Mouse (Mus musculus): ENCODE data around the gene Slc2a9. TPM values are rescaled to one million over a fixed set of nuclear protein-coding genes. Genes with fewer than 3 reads are reported as not detected.

Slc2a9 gene
- polyA plus RNA-seq, 1 experiment, result 3.2 TPM

DNA sequence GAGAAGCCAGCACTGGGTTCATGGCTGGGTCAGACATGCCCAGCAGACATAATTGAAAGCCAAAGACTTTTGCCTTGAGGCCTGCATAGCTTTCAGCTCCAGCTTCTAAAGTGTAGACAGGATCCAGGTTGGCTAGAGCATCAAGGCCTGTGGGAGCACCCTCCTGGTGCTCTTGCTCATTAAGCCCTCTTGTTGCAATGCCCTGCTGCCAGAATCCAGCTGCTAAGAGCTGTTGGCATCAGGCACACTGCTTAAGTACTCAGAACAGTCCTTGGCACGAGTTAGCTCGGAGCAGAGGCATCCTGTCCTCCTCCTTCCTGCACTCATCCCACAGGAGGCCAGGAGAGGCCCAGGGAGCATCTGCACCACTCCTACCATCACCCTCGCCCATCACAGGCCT lies 68.1 kb downstream of the Slc2a9 start:
- H3K27me3 ChIP-seq (ENCODE audit: control insufficient read depth, insufficient read depth, low read length), result no peaks in the 10 kb centered on the region
- no peak for DNase-seq (ENCODE audit: low read depth in 1 of 2, low spot score in 2 of 2)
- TF ChIP-seq CTCF (IDR thresholded peaks at IDR 0.05; ENCODE audit: extremely low read depth, insufficient read depth, insufficient read length, insufficient replicate concordance), result no peak
- TF ChIP-seq POLR2A (IDR thresholded peaks at IDR 0.05; ENCODE audit: low read depth, low read length), result no peak
- H3K4me3 ChIP-seq (ENCODE audit: extremely low read depth, insufficient read depth, insufficient read length), result no peak overlapping the region
- WGBS, result 76% methylated on average over 3 of the region's 3 CpGs
- H3K4me1 ChIP-seq (ENCODE audit: control insufficient read depth, insufficient read depth, insufficient read length), result no peaks in the 10 kb centered on the region
- no peak overlapping the region for H3K27ac ChIP-seq (ENCODE audit: insufficient read depth, low read length)
- peaks cover 3% of the 10 kb centered on the region; the same call in 1 of the 2 replicates for H3K36me3 ChIP-seq (ENCODE audit: control insufficient read depth, insufficient read depth, low read length)

DNA sequence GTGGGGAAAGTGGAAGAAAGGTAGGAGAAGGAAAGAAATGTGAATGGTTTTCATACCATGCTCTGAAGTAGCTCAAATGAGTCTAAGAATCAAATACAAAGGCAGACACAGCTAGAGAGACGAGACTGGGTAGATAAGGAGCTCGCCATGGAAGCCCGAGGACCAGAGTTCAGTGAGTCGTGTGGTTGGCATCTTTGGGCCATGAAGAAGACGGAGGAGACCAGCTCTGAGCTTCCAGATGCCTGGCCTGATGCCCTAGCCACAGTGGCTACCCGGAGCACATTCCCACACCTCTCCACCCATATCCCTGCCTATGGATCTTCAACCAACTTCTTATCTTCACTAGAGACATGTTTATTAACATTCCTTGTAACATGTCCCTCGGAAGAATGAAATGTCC lies 71.7 kb downstream of the Slc2a9 start:
- Histone ChIP-seq H3K4me3 (ENCODE audit: extremely low read depth, insufficient read depth, insufficient read length) (no peak overlapping the region), H3K4me1 (ENCODE audit: control insufficient read depth, insufficient read depth, insufficient read length) (no peaks in the 10 kb centered on the region), H3K27ac (ENCODE audit: insufficient read depth, low read length) (no peak overlapping the region), H3K27me3 (ENCODE audit: control insufficient read depth, insufficient read depth, low read length) (no peaks in the 10 kb centered on the region), H3K36me3 (ENCODE audit: control insufficient read depth, insufficient read depth, low read length) (no peaks in the 10 kb centered on the region)
- TF ChIP-seq POLR2A (IDR thresholded peaks at IDR 0.05; ENCODE audit: low read depth, low read length) (no peak), CTCF (IDR thresholded peaks at IDR 0.05; ENCODE audit: extremely low read depth, insufficient read depth, insufficient read length, insufficient replicate concordance) (no peak)
- no peak for DNase-seq (ENCODE audit: low read depth in 1 of 2, low spot score in 2 of 2)
- 92% methylated on average over 7 of the region's 7 CpGs for WGBS

DNA sequence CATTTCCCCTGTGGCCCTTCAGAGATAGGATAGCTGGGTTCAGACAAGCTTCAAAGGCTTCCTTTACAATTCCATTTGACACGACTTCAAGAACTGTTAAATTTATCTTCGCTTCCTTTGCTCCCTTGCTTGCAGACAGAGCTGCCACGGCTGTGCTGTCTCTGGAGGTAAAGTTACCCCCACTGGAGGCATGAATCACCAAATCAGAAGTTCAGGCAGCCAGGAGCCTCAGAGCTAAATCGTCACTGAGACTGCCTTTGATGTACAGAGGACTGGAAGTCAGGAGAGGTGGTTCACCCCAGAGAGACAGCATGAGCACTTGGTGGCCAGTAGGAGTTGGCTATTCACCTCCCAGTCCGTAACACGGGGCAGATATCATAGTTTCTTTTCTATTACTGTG lies 73.8 kb downstream of the Slc2a9 start:
- no peak overlapping the region for H3K4me3 ChIP-seq (ENCODE audit: extremely low read depth, insufficient read depth, insufficient read length)
- WGBS, result 81% methylated on average over 6 of the region's 6 CpGs
- H3K36me3 ChIP-seq (ENCODE audit: control insufficient read depth, insufficient read depth, low read length), result no peaks in the 10 kb centered on the region
- no peak for TF ChIP-seq CTCF (IDR thresholded peaks at IDR 0.05; ENCODE audit: extremely low read depth, insufficient read depth, insufficient read length, insufficient replicate concordance)
- H3K4me1 ChIP-seq (ENCODE audit: control insufficient read depth, insufficient read depth, insufficient read length), result no peaks in the 10 kb centered on the region
- H3K27ac ChIP-seq (ENCODE audit: insufficient read depth, low read length), result no peak overlapping the region
- no peaks in the 10 kb centered on the region for H3K27me3 ChIP-seq (ENCODE audit: control insufficient read depth, insufficient read depth, low read length)
- DNase-seq (ENCODE audit: low read depth in 1 of 2, low spot score in 2 of 2), result no peak

DNA sequence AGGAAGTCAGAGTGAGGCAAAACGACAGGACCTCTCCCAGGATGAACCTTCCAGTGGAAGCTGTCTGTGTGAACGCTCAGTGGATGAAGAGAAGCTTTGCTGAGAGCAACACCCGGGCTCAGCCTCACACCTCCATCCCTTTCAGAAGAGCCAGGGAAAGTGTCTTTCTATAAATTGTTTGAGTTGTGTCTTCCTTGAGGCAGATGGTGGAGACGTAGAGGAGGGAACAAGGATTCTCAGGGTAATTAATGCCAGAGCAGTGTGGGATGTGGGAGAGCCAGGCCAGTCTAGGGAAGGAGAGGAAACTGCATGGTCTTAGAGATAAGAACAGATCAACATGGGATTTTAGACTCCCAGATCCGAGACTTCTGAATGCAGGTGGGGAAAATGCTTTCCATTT lies 75.2 kb downstream of the Slc2a9 start:
- Histone ChIP-seq H3K27ac (ENCODE audit: insufficient read depth, low read length) (no peak overlapping the region), H3K4me3 (ENCODE audit: extremely low read depth, insufficient read depth, insufficient read length) (no peak overlapping the region), H3K4me1 (ENCODE audit: control insufficient read depth, insufficient read depth, insufficient read length) (no peaks in the 10 kb centered on the region), H3K27me3 (ENCODE audit: control insufficient read depth, insufficient read depth, low read length) (no peaks in the 10 kb centered on the region), H3K36me3 (ENCODE audit: control insufficient read depth, insufficient read depth, low read length) (no peaks in the 10 kb centered on the region)
- TF ChIP-seq CTCF (IDR thresholded peaks at IDR 0.05; ENCODE audit: extremely low read depth, insufficient read depth, insufficient read length, insufficient replicate concordance), result no peak
- TF ChIP-seq POLR2A (IDR thresholded peaks at IDR 0.05; ENCODE audit: low read depth, low read length), result no peak
- 80% methylated on average over 5 of the region's 5 CpGs for WGBS
- DNase-seq (ENCODE audit: low read depth in 1 of 2, low spot score in 2 of 2), result no peak

DNA sequence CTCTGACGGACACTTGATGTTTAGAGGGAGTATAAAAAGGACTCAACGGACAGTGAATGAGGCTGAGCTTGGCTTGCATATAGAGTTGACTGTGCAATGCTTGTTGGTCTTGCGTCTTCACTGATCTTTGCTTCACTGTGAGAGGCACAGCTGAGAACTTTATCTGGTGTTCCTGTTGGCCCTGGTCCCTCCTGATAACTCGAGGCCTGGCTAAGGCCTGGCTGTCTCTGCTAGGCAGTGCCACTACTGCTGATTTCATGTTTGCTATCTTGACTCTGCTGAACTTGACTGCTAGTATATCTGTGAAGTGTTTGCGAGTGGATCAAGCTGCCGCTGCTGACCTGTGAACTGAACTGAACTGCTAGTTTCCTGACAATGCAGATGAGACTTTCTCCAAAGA lies 77.4 kb downstream of the Slc2a9 start:
- Histone ChIP-seq H3K4me1 (ENCODE audit: control insufficient read depth, insufficient read depth, insufficient read length) (no peaks in the 10 kb centered on the region), H3K27ac (ENCODE audit: insufficient read depth, low read length) (no peak overlapping the region), H3K4me3 (ENCODE audit: extremely low read depth, insufficient read depth, insufficient read length) (no peak overlapping the region), H3K27me3 (ENCODE audit: control insufficient read depth, insufficient read depth, low read length) (no peaks in the 10 kb centered on the region), H3K36me3 (ENCODE audit: control insufficient read depth, insufficient read depth, low read length) (no peaks in the 10 kb centered on the region)
- WGBS, result 90% methylated on average over 6 of the region's 6 CpGs
- no peak for DNase-seq (ENCODE audit: low read depth in 1 of 2, low spot score in 2 of 2)
- TF ChIP-seq CTCF (IDR thresholded peaks at IDR 0.05; ENCODE audit: extremely low read depth, insufficient read depth, insufficient read length, insufficient replicate concordance) (no peak), POLR2A (IDR thresholded peaks at IDR 0.05; ENCODE audit: low read depth, low read length) (no peak)

DNA sequence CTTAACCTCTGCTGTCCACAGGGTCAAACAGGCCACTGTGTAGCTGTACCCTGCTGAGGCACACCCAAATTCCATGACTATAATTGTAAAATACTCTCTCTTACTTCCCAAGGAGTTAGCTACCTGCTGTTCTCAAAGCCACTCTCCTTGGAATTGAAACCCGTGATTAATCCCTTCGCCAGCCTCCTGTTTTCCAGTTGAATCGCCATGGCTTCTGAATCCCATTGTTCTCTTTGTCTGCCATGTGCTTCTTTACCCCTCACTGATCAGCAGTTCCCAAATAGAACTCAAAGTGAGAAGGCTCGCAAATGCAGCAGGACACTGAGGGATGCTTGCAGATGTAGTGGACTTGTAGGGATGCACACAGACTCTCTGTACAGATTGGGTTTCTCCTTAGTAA lies 80.5 kb downstream of the Slc2a9 start:
- H3K27me3 ChIP-seq (ENCODE audit: control insufficient read depth, insufficient read depth, low read length), result no peaks in the 10 kb centered on the region
- no peak overlapping the region for H3K27ac ChIP-seq (ENCODE audit: insufficient read depth, low read length)
- no peak for DNase-seq (ENCODE audit: low read depth in 1 of 2, low spot score in 2 of 2)
- H3K36me3 ChIP-seq (ENCODE audit: control insufficient read depth, insufficient read depth, low read length), result no peaks in the 10 kb centered on the region
- no peak overlapping the region for H3K4me3 ChIP-seq (ENCODE audit: extremely low read depth, insufficient read depth, insufficient read length)
- WGBS, result 84% methylated on average over 4 of the region's 4 CpGs
- no peak for TF ChIP-seq CTCF (IDR thresholded peaks at IDR 0.05; ENCODE audit: extremely low read depth, insufficient read depth, insufficient read length, insufficient replicate concordance)
- TF ChIP-seq POLR2A (IDR thresholded peaks at IDR 0.05; ENCODE audit: low read depth, low read length), result no peak
- H3K4me1 ChIP-seq (ENCODE audit: control insufficient read depth, insufficient read depth, insufficient read length), result no peaks in the 10 kb centered on the region

DNA sequence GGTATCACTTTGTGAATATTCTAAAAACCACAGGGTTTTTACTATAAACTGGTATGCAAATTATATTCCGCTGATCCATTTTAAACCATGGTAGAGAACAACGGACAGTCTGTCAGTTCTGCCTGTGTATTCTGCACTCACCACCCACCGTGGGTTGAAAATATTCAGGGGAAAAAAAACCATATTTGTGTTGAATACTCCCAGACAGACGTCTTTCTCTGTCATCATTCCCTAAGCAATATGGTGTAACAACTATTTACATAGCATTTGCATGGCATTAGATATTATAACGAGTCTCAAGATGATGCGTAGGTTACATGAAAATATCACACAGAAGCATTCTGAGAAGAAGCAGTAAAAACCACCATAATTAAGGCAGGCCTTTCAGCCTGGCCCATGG lies 84.1 kb downstream of the Slc2a9 start:
- Histone ChIP-seq H3K27me3 (ENCODE audit: control insufficient read depth, insufficient read depth, low read length) (no peaks in the 10 kb centered on the region), H3K36me3 (ENCODE audit: control insufficient read depth, insufficient read depth, low read length) (no peaks in the 10 kb centered on the region), H3K4me3 (ENCODE audit: extremely low read depth, insufficient read depth, insufficient read length) (no peak overlapping the region), H3K27ac (ENCODE audit: insufficient read depth, low read length) (no peak overlapping the region), H3K4me1 (ENCODE audit: control insufficient read depth, insufficient read depth, insufficient read length) (no peaks in the 10 kb centered on the region)
- 91% methylated on average over 6 of the region's 6 CpGs for WGBS
- no peak for DNase-seq (ENCODE audit: low read depth in 1 of 2, low spot score in 2 of 2)
- TF ChIP-seq POLR2A (IDR thresholded peaks at IDR 0.05; ENCODE audit: low read depth, low read length) (no peak), CTCF (IDR thresholded peaks at IDR 0.05; ENCODE audit: extremely low read depth, insufficient read depth, insufficient read length, insufficient replicate concordance) (no peak)

All from spleen, adult 2 months (tissue).